Mouse (Mus musculus) myocyte (in vitro differentiated cells): ENCODE measurements at regions not wholly inside any gene's neighbourhood (a gene's known extent, or its start where the extent isn't known, plus 50 kb on each side); places are given as distances from the start of the nearest gene placed in this dataset.

Experiments used
- CEBPB ChIP-seq: IDR thresholded peaks from 2 replicates; pipeline ENCODE4 v1.6.1; 2011; ENCODE audit warnings: mild to moderate bottlenecking, moderate library complexity; ENCODE audit not compliant: poor library complexity, insufficient read depth, severe bottlenecking
- E2F4 ChIP-seq: IDR thresholded peaks from one replicate; pipeline ENCODE4 v1.6.1; 2011; ENCODE audit warnings: mild to moderate bottlenecking, control low read depth, moderate library complexity; ENCODE audit not compliant: insufficient read depth
- MAX ChIP-seq: IDR thresholded peaks from one replicate; pipeline ENCODE4 v1.6.1; 2011; ENCODE audit warnings: low read depth, mild to moderate bottlenecking, control low read depth
- MYOG ChIP-seq, 3 experiments: IDR thresholded peaks; one replicate each; pipeline ENCODE4 v1.6.1; 2011; ENCODE audit warnings: control low read depth in 2 of 3, low read depth in 2 of 3, mild to moderate bottlenecking in 2 of 3; ENCODE audit not compliant: insufficient read length in 2 of 3, control insufficient read depth in 1 of 3, insufficient read depth in 1 of 3
- POLR2A ChIP-seq: IDR thresholded peaks from one replicate; pipeline ENCODE4 v1.6.1; 2011; ENCODE audit warnings: low read depth, mild to moderate bottlenecking, control low read depth, moderate library complexity; ENCODE audit not compliant: insufficient read length
- POLR2AphosphoS2 ChIP-seq: IDR thresholded peaks from one replicate; pipeline ENCODE4 v1.6.1; 2011; ENCODE audit warnings: low read depth, control low read depth; ENCODE audit not compliant: insufficient read length
- TCF12 ChIP-seq: IDR thresholded peaks from one replicate; pipeline ENCODE4 v1.6.1; 2011; ENCODE audit warnings: mild to moderate bottlenecking, control low read depth; ENCODE audit not compliant: poor library complexity, insufficient read depth, severe bottlenecking
- USF1 ChIP-seq: IDR thresholded peaks from one replicate; pipeline ENCODE4 v1.6.1; 2011; ENCODE audit warnings: low read depth, mild to moderate bottlenecking, control low read depth, moderate library complexity

- TF ChIP-seq POLR2AphosphoS2 (no peak), POLR2A (no peak), USF1 (no peak), E2F4 (no peak), MAX (no peak), MYOG (IDR thresholded peaks at IDR 0.05; ENCODE audit: control insufficient read depth in 1 of 3, insufficient read depth in 1 of 3, insufficient read length in 2 of 3, low read depth in 2 of 3) (no peak), TCF12 (no peak), CEBPB (no peak)
These were observed 178.1 kb upstream of the Kbtbd8 start for GRCm38 (mm10) chr6:94938949-94939348.
